Mouse (Mus musculus) myocyte (in vitro differentiated cells): ENCODE results near the gene Pcsk2.

Source experiments
- CEBPB ChIP-seq: IDR thresholded peaks from 2 replicates; pipeline ENCODE4 v1.6.1; 2011; ENCODE audit warnings: mild to moderate bottlenecking, moderate library complexity; ENCODE audit not compliant: poor library complexity, insufficient read depth, severe bottlenecking
- POLR2A ChIP-seq: IDR thresholded peaks from one replicate; pipeline ENCODE4 v1.6.1; 2011; ENCODE audit warnings: low read depth, mild to moderate bottlenecking, control low read depth, moderate library complexity; ENCODE audit not compliant: insufficient read length
- POLR2AphosphoS2 ChIP-seq: IDR thresholded peaks from one replicate; pipeline ENCODE4 v1.6.1; 2011; ENCODE audit warnings: low read depth, control low read depth; ENCODE audit not compliant: insufficient read length
- REST ChIP-seq: IDR thresholded peaks from one replicate; pipeline ENCODE4 v1.6.1; 2011; ENCODE audit warnings: mild to moderate bottlenecking, control low read depth, moderate library complexity; ENCODE audit not compliant: insufficient read depth, insufficient read length
- TCF12 ChIP-seq: IDR thresholded peaks from one replicate; pipeline ENCODE4 v1.6.1; 2011; ENCODE audit warnings: mild to moderate bottlenecking, control low read depth; ENCODE audit not compliant: poor library complexity, insufficient read depth, severe bottlenecking

GRCm38 (mm10) chr2:143623916-143624315 lies 78.0 kb downstream of the Pcsk2 start:
- TF ChIP-seq POLR2A (no peak), POLR2AphosphoS2 (no peak), CEBPB (no peak), TCF12 (no peak), REST (no peak)
